Mouse (Mus musculus) heart, embryonic 13.5 days (tissue): Measurements from ENCODE around the gene Cradd. TPM values are rescaled to one million over a fixed set of nuclear protein-coding genes. Genes with fewer than 3 reads are reported as not detected.

Experiments
- ATAC-seq: fragments of 200-750 bp; cut with Nextera tagmentation; 2 replicates; pipeline ENCODE4 v1.8.0; 2017; ENCODE audit warnings: moderate TSS enrichment; ENCODE audit not compliant: insufficient number of reproducible peaks, low FRiP score, low TSS enrichment; ENCODE audit errors: extremely low read depth
- H3K27ac ChIP-seq: fragments of 300-500 bp; sonication (generic); replicated peaks from 2 replicates; pipeline ENCODE4 v1.5.1; 2015; ENCODE audit warnings: moderate library complexity, mild to moderate bottlenecking, inconsistent platforms
- H3K27me3 ChIP-seq: fragments of 300-500 bp; sonication (generic); replicated peaks from 2 replicates; pipeline ENCODE4 v1.6.1; 2015; ENCODE audit warnings: mild to moderate bottlenecking, inconsistent platforms
- H3K36me3 ChIP-seq: fragments of 300-500 bp; sonication (generic); 2 replicates; pipeline ENCODE4 v1.6.1; 2015; ENCODE audit warnings: mild to moderate bottlenecking, inconsistent platforms
- H3K4me1 ChIP-seq: fragments of 300-500 bp; sonication (generic); 2 replicates; pipeline ENCODE4 v1.6.1; 2015; ENCODE audit warnings: inconsistent platforms
- H3K4me2 ChIP-seq: fragments of 300-500 bp; sonication (generic); 2 replicates; pipeline ENCODE4 v1.6.1; 2015; ENCODE audit warnings: inconsistent platforms, mild to moderate bottlenecking, moderate library complexity
- H3K4me3 ChIP-seq: fragments of 300-500 bp; sonication (generic); 2 replicates; pipeline ENCODE4 v1.5.1; 2015; ENCODE audit warnings: moderate library complexity, mild to moderate bottlenecking, inconsistent platforms
- H3K9ac ChIP-seq: fragments of 300-500 bp; sonication (generic); 2 replicates; pipeline ENCODE4 v1.6.1; 2015; ENCODE audit warnings: inconsistent platforms, mild to moderate bottlenecking, moderate library complexity
- H3K9me3 ChIP-seq: fragments of 300-500 bp; sonication (generic); 2 replicates; pipeline ENCODE4 v1.6.1; 2016; ENCODE audit warnings: inconsistent platforms
- WGBS: fragments of 180-500 bp; shearing (Covaris S2); methylation state at CpG from one replicate; pipeline ENCODE4 v1.1.7; 2015; ENCODE audit warnings: mixed read lengths; 5-methylcytosine and 5-hydroxymethylcytosine counted together
- polyA plus RNA-seq: library from polyadenylated mRNA; unstranded; fragments of >200 nt; fragmentation: Nextera tagmentation; extraction: Ambion mirVana; gene quantifications from 2 replicates; pipeline ENCODE4 v1.2.1, GENCODE M21; 2015

Gene Cradd
- polyA plus RNA-seq, 1 experiment from 2014 or later: 8.6 TPM

GRCm38 (mm10) chr10:95289819-95290218 lies 34.1 kb downstream of the Cradd start:
- Histone ChIP-seq H3K27me3 (no peaks in the 10 kb centered on the region), H3K36me3 (no peaks in the 10 kb centered on the region), H3K4me2 (no peak overlapping the region), H3K4me1 (peaks cover 20% of the 10 kb centered on the region), H3K9ac (no peak overlapping the region), H3K4me3 (no peak overlapping the region), H3K27ac (no peak overlapping the region), H3K9me3 (no peaks in the 10 kb centered on the region)
- ATAC-seq: no peak
- WGBS: 32% methylated on average over 8 of the region's 8 CpGs

DNA sequence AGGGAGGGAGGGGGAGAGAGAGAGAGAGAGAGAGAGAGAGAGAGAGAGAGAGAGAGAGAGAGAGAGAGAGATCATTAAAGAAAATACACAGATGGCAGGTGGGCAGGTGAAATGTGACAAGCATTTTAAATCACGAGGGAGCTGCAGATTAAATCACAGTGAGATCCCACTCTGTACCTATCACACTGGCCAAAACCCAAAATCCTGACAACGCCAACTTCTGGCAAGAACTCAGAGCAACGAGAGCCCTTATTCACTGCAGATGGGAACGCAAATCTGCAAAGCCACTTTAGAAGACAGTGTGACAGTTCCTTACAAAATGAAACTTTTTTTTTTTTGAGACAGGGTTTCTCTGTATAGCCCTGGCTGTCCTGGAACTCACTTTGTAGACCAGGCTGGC lies 35.7 kb downstream of the Cradd start:
- peaks cover 27% of the 10 kb centered on the region for H3K4me1 ChIP-seq
- 81% methylated on average over 4 of the region's 4 CpGs for WGBS
- no peak for ATAC-seq
- no peak overlapping the region for H3K4me2 ChIP-seq
- no peaks in the 10 kb centered on the region for H3K36me3 ChIP-seq
- H3K4me3 ChIP-seq: no peak overlapping the region
- no peaks in the 10 kb centered on the region for H3K9me3 ChIP-seq
- H3K27me3 ChIP-seq: no peaks in the 10 kb centered on the region
- H3K27ac ChIP-seq: no peak overlapping the region
- H3K9ac ChIP-seq: no peak overlapping the region

DNA sequence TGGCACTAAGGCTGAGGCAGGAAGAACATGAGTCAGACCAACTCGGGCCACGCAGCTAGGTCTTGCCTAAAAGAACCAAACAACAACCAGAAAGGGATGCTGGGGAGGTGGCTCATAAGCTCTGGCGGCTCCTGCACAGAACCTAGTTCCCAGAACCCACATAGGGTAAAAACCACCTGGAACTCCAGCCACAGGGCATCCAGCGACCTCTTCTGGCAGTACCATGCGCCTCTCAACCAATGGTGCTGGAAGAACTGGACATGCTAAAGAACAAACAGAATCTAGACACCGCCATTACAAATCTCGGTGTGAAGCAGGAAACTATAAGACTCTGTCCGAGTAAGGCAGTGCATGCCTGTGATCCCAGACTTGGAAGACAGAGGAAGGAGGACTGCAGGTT lies 36.6 kb downstream of the Cradd start:
- no peak overlapping the region for H3K4me3 ChIP-seq
- H3K27me3 ChIP-seq: no peaks in the 10 kb centered on the region
- no peak overlapping the region for H3K9ac ChIP-seq
- H3K27ac ChIP-seq: no peak overlapping the region
- H3K9me3 ChIP-seq: no peaks in the 10 kb centered on the region
- H3K36me3 ChIP-seq: no peaks in the 10 kb centered on the region
- no peak for ATAC-seq
- H3K4me1 ChIP-seq: peaks cover 24% of the 10 kb centered on the region
- 85% methylated on average over 8 of the region's 8 CpGs for WGBS
- no peak overlapping the region for H3K4me2 ChIP-seq

DNA sequence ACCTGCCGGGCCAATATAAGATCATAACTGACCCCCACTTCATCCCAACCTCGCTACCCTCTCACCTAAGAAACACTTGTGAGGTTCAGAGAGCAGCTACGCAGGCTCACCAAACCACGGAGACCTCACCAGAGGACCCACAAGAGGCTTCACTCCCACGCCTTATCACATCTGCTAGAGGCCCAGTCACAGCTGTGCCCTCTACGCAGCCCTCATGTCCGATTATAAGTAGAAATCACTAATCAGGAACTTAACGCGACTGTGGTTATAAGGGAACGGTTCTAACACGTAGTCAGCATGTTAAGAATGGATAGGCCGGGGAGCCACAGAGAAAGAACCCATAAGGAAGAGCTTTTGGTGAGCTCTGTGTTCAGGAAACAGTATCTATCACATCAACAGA lies 40.5 kb downstream of the Cradd start:
- 62% methylated on average over 12 of the region's 12 CpGs for WGBS
- H3K4me2 ChIP-seq: no peak overlapping the region
- H3K9me3 ChIP-seq: no peaks in the 10 kb centered on the region
- H3K36me3 ChIP-seq: no peaks in the 10 kb centered on the region
- H3K9ac ChIP-seq: no peak overlapping the region
- no peak overlapping the region for H3K27ac ChIP-seq
- ATAC-seq: no peak
- H3K27me3 ChIP-seq: no peaks in the 10 kb centered on the region
- H3K4me3 ChIP-seq: no peak overlapping the region
- peaks cover 7% of the 10 kb centered on the region; the same call in 1 of the 2 replicates for H3K4me1 ChIP-seq

GRCm38 (mm10) chr10:95281996-95282395 lies 41.9 kb downstream of the Cradd start:
- H3K9ac ChIP-seq: no peak overlapping the region
- no peaks in the 10 kb centered on the region for H3K27me3 ChIP-seq
- H3K4me1 ChIP-seq: peaks cover 7% of the 10 kb centered on the region; the same call in 1 of the 2 replicates
- 82% methylated on average over 3 of the region's 3 CpGs for WGBS
- H3K4me2 ChIP-seq: no peak overlapping the region
- H3K36me3 ChIP-seq: no peaks in the 10 kb centered on the region
- no peak overlapping the region for H3K4me3 ChIP-seq
- no peak overlapping the region for H3K27ac ChIP-seq
- ATAC-seq: no peak
- no peaks in the 10 kb centered on the region for H3K9me3 ChIP-seq

DNA sequence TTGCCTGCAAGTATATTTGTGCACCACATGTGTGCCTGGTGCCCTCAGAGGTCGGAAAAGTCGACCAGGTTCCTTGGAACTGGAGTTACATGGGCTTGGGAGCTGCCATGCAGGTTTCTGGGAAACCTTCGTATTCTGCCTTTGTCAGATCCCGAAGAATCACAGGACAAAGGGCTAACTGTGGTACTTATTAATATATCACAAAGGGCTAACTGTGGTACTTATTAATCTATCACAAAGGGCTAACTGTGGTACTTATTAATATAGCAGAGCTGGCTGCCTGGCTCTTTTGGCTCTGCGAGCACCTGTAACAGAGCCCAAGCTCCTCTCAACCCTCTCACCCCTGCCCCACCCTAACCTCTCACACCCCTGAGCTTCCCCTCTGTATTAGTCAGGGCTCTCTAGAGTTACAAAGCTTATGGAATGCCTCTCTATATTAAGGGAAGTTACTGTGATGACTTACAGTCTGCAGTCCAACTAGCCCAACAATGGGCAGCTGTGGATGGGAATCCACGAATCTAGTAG lies 42.4 kb downstream of the Cradd start:
- 76% methylated on average over 6 of the region's 6 CpGs for WGBS

DNA sequence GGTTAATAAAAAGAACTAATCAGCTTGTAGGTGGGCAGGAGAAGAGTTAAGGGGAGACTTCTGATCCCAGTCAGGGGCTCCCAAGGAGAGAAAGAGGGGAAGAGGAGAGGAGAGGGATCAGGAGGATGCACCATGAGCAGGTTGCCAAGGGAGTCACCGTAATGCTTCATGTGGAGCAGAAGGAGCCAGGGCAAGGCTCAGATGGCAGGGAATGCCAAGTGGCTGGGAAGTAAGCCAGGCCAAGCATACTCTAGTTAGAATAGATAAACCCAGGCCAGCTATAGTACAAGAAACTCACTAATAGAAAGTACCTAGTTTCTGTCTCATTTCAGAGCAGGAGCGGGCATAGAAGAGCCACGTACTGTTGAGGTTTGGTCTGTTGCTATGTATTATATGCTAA lies 43.6 kb downstream of the Cradd start:
- H3K27me3 ChIP-seq: no peaks in the 10 kb centered on the region
- no peak overlapping the region for H3K27ac ChIP-seq
- no peak for ATAC-seq
- no peaks in the 10 kb centered on the region for H3K36me3 ChIP-seq
- H3K4me1 ChIP-seq: peaks cover 7% of the 10 kb centered on the region; the same call in 1 of the 2 replicates
- no peaks in the 10 kb centered on the region for H3K9me3 ChIP-seq
- H3K4me3 ChIP-seq: no peak overlapping the region
- no peak overlapping the region for H3K4me2 ChIP-seq
- WGBS: 90% methylated on average over 3 of the region's 3 CpGs
- H3K9ac ChIP-seq: no peak overlapping the region

More for the DNA sequence above, 42.4 kb downstream of the Cradd start:
- Histone ChIP-seq H3K4me3 (no peak overlapping the region), H3K9me3 (no peaks in the 10 kb centered on the region), H3K27me3 (no peaks in the 10 kb centered on the region), H3K27ac (no peak overlapping the region), H3K4me1 (peaks cover 7% of the 10 kb centered on the region; the same call in 1 of the 2 replicates), H3K4me2 (no peak overlapping the region), H3K36me3 (no peaks in the 10 kb centered on the region), H3K9ac (no peak overlapping the region)
- ATAC-seq: no peak

GRCm38 (mm10) chr10:95279459-95279858 lies 44.5 kb downstream of the Cradd start:
- no peaks in the 10 kb centered on the region for H3K9me3 ChIP-seq
- H3K4me1 ChIP-seq: peaks cover 12% of the 10 kb centered on the region; the same call in 1 of the 2 replicates
- 58% methylated on average over 1 of the region's 1 CpGs for WGBS
- H3K9ac ChIP-seq: no peak overlapping the region
- H3K36me3 ChIP-seq: no peaks in the 10 kb centered on the region
- H3K4me2 ChIP-seq: no peak overlapping the region
- no peak for ATAC-seq
- no peaks in the 10 kb centered on the region for H3K27me3 ChIP-seq
- H3K27ac ChIP-seq: no peak overlapping the region
- no peak overlapping the region for H3K4me3 ChIP-seq

DNA sequence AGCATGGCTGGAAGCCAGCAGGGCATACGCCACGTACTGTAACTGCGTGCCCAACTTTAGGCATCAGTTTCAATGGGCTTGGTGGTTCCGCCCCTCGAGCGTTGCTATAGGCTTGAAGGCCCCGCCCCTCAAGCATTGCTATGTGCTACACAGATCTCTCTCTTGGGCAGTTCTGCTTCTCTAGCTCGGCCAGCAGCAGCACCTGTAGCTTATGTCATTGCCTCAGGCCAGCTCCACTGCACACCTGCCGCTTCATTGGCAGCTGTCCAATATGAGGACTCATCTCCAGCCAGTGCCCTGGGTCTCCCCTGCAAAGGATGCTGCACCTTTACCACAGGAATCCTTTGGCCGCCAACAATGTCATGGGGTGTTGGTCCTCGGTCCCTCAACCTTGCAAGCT lies 45.8 kb downstream of the Cradd start:
- Histone ChIP-seq H3K4me1 (peaks cover 5% of the 10 kb centered on the region; the same call in 1 of the 2 replicates), H3K9ac (no peak overlapping the region), H3K27ac (no peak overlapping the region), H3K4me3 (no peak overlapping the region), H3K4me2 (no peak overlapping the region), H3K9me3 (no peaks in the 10 kb centered on the region), H3K27me3 (no peaks in the 10 kb centered on the region), H3K36me3 (no peaks in the 10 kb centered on the region)
- 83% methylated on average over 11 of the region's 11 CpGs for WGBS
- ATAC-seq: no peak

GRCm38 (mm10) chr10:95275488-95275887 lies 48.4 kb downstream of the Cradd start:
- 73% methylated on average over 9 of the region's 9 CpGs for WGBS
- Histone ChIP-seq H3K36me3 (0 out of 2 replicates have a peak, but pooled peaks cover 4% of the 10 kb centered on the region), H3K27ac (no peak overlapping the region), H3K9ac (no peak overlapping the region), H3K4me1 (peaks cover 5% of the 10 kb centered on the region; the same call in 1 of the 2 replicates), H3K4me2 (no peak overlapping the region), H3K27me3 (no peaks in the 10 kb centered on the region), H3K4me3 (no peak overlapping the region), H3K9me3 (no peaks in the 10 kb centered on the region)
- no peak for ATAC-seq

DNA sequence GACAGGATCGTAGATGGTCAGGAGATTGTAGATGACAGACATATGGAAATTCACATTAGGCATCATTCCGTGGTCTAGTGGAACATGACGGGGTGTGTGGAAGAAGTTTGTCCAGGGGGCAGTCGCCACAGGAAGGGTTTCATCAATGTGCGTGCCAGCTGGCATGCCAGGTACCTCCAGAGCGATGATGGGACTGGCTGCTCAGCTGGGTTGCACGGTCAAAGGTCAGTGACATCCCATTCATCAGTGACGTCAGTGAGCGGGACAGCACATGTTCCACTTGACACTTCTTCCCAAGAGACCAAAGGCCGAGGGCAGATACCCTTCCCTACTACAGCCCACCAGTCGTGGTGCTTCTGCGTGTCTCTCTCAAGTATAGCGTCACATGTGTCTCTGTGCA lies 50.7 kb downstream of the Cradd start:
- no peaks in the 10 kb centered on the region for H3K9me3 ChIP-seq
- peaks cover 5% of the 10 kb centered on the region; the same call in 1 of the 2 replicates for H3K4me1 ChIP-seq
- no peak overlapping the region for H3K9ac ChIP-seq
- no peaks in the 10 kb centered on the region for H3K27me3 ChIP-seq
- H3K4me3 ChIP-seq: no peak overlapping the region
- WGBS: 83% methylated on average over 13 of the region's 13 CpGs
- 0 out of 2 replicates have a peak, but pooled peaks cover 4% of the 10 kb centered on the region for H3K36me3 ChIP-seq
- H3K4me2 ChIP-seq: no peak overlapping the region
- no peak for ATAC-seq
- no peak overlapping the region for H3K27ac ChIP-seq

- Histone ChIP-seq H3K36me3 (0 out of 2 replicates have a peak, but pooled peaks cover 4% of the 10 kb centered on the region), H3K4me1 (peaks cover 21% of the 10 kb centered on the region), H3K27me3 (0 out of 2 replicates have a peak, but pooled peaks cover 6% of the 10 kb centered on the region), H3K4me3 (no peak overlapping the region), H3K27ac (no peak overlapping the region), H3K9ac (no peak overlapping the region), H3K4me2 (no peak overlapping the region), H3K9me3 (no peaks in the 10 kb centered on the region)
- WGBS: 83% methylated on average over 7 of the region's 7 CpGs
- ATAC-seq: no peak
Observed at GRCm38 (mm10) chr10:95269151-95269550, 54.8 kb downstream of the Cradd start.
